Mouse (Mus musculus): ENCODE data around the gene Cd2bp2. TPM values are rescaled to one million over a fixed set of nuclear protein-coding genes. Genes with fewer than 3 reads are reported as not detected.
A peak's percentile ranks its signal among the peaks of the same experiment; 100 is the strongest.

Cd2bp2 gene
- polyA plus RNA-seq, 2 experiments, result 54.2 to 110 TPM

DNA sequence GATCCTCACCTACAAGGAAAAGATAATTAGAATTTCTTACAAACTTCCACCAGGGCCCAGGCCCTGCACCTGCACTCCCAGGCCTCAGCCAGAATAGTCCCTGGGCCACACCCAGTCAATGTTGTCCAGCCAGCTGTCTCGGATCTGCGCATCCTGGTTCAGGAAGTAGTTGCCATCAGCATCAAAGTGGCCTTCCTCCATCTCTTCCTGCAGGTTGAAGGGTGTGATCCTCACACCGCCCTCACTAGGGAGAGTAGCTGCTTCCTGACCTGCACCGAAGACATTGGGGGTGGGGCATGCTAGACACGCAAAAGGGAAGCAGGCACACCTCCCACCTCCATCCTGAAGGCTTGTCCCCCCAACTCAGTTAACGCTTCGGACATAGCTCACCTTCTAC, 1.2 kb downstream of the Cd2bp2 start:
- Histone ChIP-seq H3K4me2 (replicated peaks; ENCODE audit: low read depth, low read length, severe bottlenecking) (peak overlapping the region; percentile 61), H3K27ac (replicated peaks; ENCODE audit: low read depth, low read length) (no peak overlapping the region), H3K9me3 (ENCODE audit: control insufficient read depth, low read length) (no peaks in the 10 kb centered on the region), H3K9ac (ENCODE audit: low read depth, low read length, severe bottlenecking) (peak overlapping the region; percentile 65), H3K27me3 (ENCODE audit: control insufficient read depth, insufficient read depth, low read length) (no peaks in the 10 kb centered on the region), H3K4me3 (replicated peaks; ENCODE audit: low read length) (peak overlapping the region; percentile 59), H3K36me3 (ENCODE audit: control insufficient read depth, insufficient read depth, low read length) (peaks cover 67% of the 10 kb centered on the region), H3K4me1 (ENCODE audit: control insufficient read depth, insufficient read depth, low read length) (peaks cover 14% of the 10 kb centered on the region; the same call in 1 of the 2 replicates)
- no peak for DNase-seq (ENCODE audit: low spot score)
- WGBS, result 75% methylated on average over 7 of the region's 7 CpGs
- no peak for ATAC-seq (ENCODE audit: low FRiP score, low read depth)
- no peak for TF ChIP-seq POLR2A (IDR thresholded peaks at IDR 0.05; ENCODE audit: borderline replicate concordance, extremely low read depth, insufficient read depth, insufficient read length)

- Histone ChIP-seq H3K27me3 (ENCODE audit: control insufficient read depth, insufficient read depth, low read length) (no peaks in the 10 kb centered on the region), H3K27ac (replicated peaks; ENCODE audit: low read depth, low read length) (no peak overlapping the region), H3K36me3 (ENCODE audit: control insufficient read depth, insufficient read depth, low read length) (peaks cover 62% of the 10 kb centered on the region), H3K4me1 (ENCODE audit: control insufficient read depth, insufficient read depth, low read length) (peaks cover 14% of the 10 kb centered on the region; the same call in 1 of the 2 replicates), H3K4me3 (replicated peaks; ENCODE audit: low read length) (0 out of 2 replicates have a peak overlapping the region, but pooled peaks have one; percentile 59), H3K9ac (ENCODE audit: low read depth, low read length, severe bottlenecking) (peak overlapping the region; percentile 65; the same call in 1 of the 2 replicates), H3K9me3 (ENCODE audit: control insufficient read depth, low read length) (no peaks in the 10 kb centered on the region), H3K4me2 (replicated peaks; ENCODE audit: low read depth, low read length, severe bottlenecking) (peak overlapping the region; percentile 61; the same call in 1 of the 2 replicates)
- no peak for TF ChIP-seq POLR2A (IDR thresholded peaks at IDR 0.05; ENCODE audit: borderline replicate concordance, extremely low read depth, insufficient read depth, insufficient read length)
- DNase-seq (ENCODE audit: low spot score), result no peak
- 93% methylated on average over 17 of the region's 17 CpGs for WGBS
- ATAC-seq (ENCODE audit: low FRiP score, low read depth), result no peak
Observed at GRCm38 (mm10) chr7:127194011-127194632, 1.7 kb downstream of the Cd2bp2 start.

- Histone ChIP-seq H3K9me3 (ENCODE audit: control insufficient read depth, low read length) (no peaks in the 10 kb centered on the region), H3K27me3 (ENCODE audit: control insufficient read depth, insufficient read depth, low read length) (no peaks in the 10 kb centered on the region), H3K4me1 (ENCODE audit: control insufficient read depth, insufficient read depth, low read length) (peaks cover 14% of the 10 kb centered on the region; the same call in 1 of the 2 replicates), H3K4me3 (replicated peaks; ENCODE audit: low read length) (no peak overlapping the region), H3K4me2 (replicated peaks; ENCODE audit: low read depth, low read length, severe bottlenecking) (no peak overlapping the region), H3K9ac (ENCODE audit: low read depth, low read length, severe bottlenecking) (no peak overlapping the region), H3K27ac (replicated peaks; ENCODE audit: low read depth, low read length) (no peak overlapping the region), H3K36me3 (ENCODE audit: control insufficient read depth, insufficient read depth, low read length) (peaks cover 51% of the 10 kb centered on the region)
- no peak for TF ChIP-seq POLR2A (IDR thresholded peaks at IDR 0.05; ENCODE audit: borderline replicate concordance, extremely low read depth, insufficient read depth, insufficient read length)
- DNase-seq (ENCODE audit: low spot score) (no peak), ATAC-seq (ENCODE audit: low FRiP score, low read depth) (no peak)
- 96% methylated on average over 5 of the region's 5 CpGs for WGBS
Observed at GRCm38 (mm10) chr7:127192989-127193388, 2.9 kb downstream of the Cd2bp2 start.

GRCm38 (mm10) chr7:127190672-127191071, 5.2 kb downstream of the Cd2bp2 start:
- Histone ChIP-seq H3K4me1 (ENCODE audit: control insufficient read depth, insufficient read depth, low read length) (peaks cover 9% of the 10 kb centered on the region; the same call in 1 of the 2 replicates), H3K27me3 (ENCODE audit: control insufficient read depth, insufficient read depth, low read length) (no peaks in the 10 kb centered on the region), H3K27ac (replicated peaks; ENCODE audit: low read depth, low read length) (no peak overlapping the region), H3K4me2 (replicated peaks; ENCODE audit: low read depth, low read length, severe bottlenecking) (no peak overlapping the region), H3K9ac (ENCODE audit: low read depth, low read length, severe bottlenecking) (no peak overlapping the region), H3K4me3 (replicated peaks; ENCODE audit: low read length) (no peak overlapping the region), H3K9me3 (ENCODE audit: control insufficient read depth, low read length) (no peaks in the 10 kb centered on the region), H3K36me3 (ENCODE audit: control insufficient read depth, insufficient read depth, low read length) (peaks cover 36% of the 10 kb centered on the region)
- no peak for DNase-seq (ENCODE audit: low spot score)
- no peak for TF ChIP-seq POLR2A (IDR thresholded peaks at IDR 0.05; ENCODE audit: borderline replicate concordance, extremely low read depth, insufficient read depth, insufficient read length)
- WGBS, result 78% methylated on average over 6 of the region's 6 CpGs
- ATAC-seq (ENCODE audit: low FRiP score, low read depth), result no peak

DNA sequence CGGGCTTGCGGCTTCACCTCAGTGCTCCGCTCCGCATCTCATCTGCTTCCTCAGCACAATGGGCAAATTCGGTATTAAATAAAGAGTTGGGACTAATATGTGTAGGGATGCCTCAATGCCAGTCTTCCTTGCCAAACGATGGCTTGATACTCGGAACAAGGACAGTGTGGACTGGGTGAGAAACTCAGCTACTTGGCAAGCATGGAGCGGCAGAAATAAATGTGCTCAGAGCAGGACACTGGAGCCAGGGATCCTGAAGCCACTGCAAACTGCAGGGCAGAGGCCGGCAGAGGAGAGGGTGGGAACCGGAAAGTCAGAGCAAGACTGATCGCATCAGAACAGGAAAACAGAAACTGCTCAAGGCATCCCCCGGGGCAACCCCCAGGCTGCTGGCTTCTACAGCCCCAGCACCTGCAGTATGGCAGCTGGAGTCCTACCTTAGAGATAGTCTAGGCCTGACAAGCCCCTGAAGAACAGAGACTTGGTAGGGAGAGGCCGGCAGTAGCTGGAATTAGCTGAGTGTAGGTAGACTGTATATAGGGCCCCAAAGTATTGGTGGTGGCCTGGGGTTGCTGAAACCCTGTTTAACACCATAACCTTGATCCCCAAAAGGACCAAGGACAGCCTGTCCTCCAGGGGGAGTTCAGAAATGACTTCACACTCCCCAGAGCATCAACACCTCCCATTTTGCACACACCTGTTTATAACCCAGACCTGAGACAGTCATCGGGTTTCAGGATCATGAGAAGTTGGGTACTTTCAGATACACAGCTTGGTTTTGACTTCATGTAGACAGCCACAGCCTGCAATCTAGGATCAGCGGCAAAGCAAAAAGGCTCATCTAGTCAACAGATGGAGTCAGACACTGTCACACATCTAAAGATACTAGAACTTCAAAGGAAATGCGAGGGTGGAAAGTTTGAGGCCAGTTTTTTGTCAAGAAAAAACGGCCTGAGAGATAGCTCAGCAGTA, 7.3 kb downstream of the Cd2bp2 start:
- Histone ChIP-seq H3K4me1 (ENCODE audit: control insufficient read depth, insufficient read depth, low read length) (no peaks in the 10 kb centered on the region), H3K4me3 (replicated peaks; ENCODE audit: low read length) (no peak overlapping the region), H3K9ac (ENCODE audit: low read depth, low read length, severe bottlenecking) (no peak overlapping the region), H3K9me3 (ENCODE audit: control insufficient read depth, low read length) (no peaks in the 10 kb centered on the region), H3K4me2 (replicated peaks; ENCODE audit: low read depth, low read length, severe bottlenecking) (no peak overlapping the region), H3K27me3 (ENCODE audit: control insufficient read depth, insufficient read depth, low read length) (no peaks in the 10 kb centered on the region), H3K27ac (replicated peaks; ENCODE audit: low read depth, low read length) (no peak overlapping the region), H3K36me3 (ENCODE audit: control insufficient read depth, insufficient read depth, low read length) (peaks cover 25% of the 10 kb centered on the region)
- WGBS, result 82% methylated on average over 17 of the region's 17 CpGs
- no peak for ATAC-seq (ENCODE audit: low FRiP score, low read depth)
- TF ChIP-seq POLR2A (IDR thresholded peaks at IDR 0.05; ENCODE audit: borderline replicate concordance, extremely low read depth, insufficient read depth, insufficient read length), result no peak
- no peak for DNase-seq (ENCODE audit: low spot score)
